In genomic region chr12:78769031-78769713, GRCm38 (mm10) we compare ENCODE assay signal across 15 mouse cellular contexts. TPM values are rescaled to one million over a fixed set of nuclear protein-coding genes. Genes with fewer than 3 reads are reported as not detected.
DNase-seq lines count a peak whose midpoint lies in the region; ATAC-seq and TF ChIP-seq lines count a peak whose summit lies in the region.
"Had no signal": no experiment of that assay in that cellular context is flagged by ENCODE, and none has a peak within 500 bp of the region (broad histone marks: within the 10 kb centered on the region; RNA-seq: fewer than 3 reads in every experiment).

No protein-coding gene starts in this region.

- no peaks in the 10 kb centered on the region for H3K36me3 ChIP-seq in heart, embryonic 15.5 days
- H3K36me3 ChIP-seq in heart, embryonic 12.5 days, result peaks cover 3% of the 10 kb centered on the region; the same call in 1 of the 2 replicates
- no peaks in the 10 kb centered on the region for H3K36me3 ChIP-seq in liver, postnatal 0 days (replicated peaks; ENCODE audit: insufficient read depth, low read length)
- H3K36me3 ChIP-seq in liver, embryonic 12.5 days, result no peaks in the 10 kb centered on the region
- peaks cover 2% of the 10 kb centered on the region; the same call in 1 of the 2 replicates for H3K36me3 ChIP-seq in embryonic facial prominence, embryonic 10.5 days (replicated peaks)
- H3K36me3 ChIP-seq: liver, embryonic 15.5 days had no signal

- 53% methylated on average over 6 of the region's 6 CpGs for WGBS in heart, embryonic 15.5 days
- 52% methylated on average over 6 of the region's 6 CpGs for WGBS in heart, embryonic 12.5 days
- WGBS in liver, postnatal 0 days (ENCODE audit: insufficient replicate concordance), result 63% methylated on average over 6 of the region's 6 CpGs
- 66% methylated on average over 6 of the region's 6 CpGs for WGBS in liver, embryonic 12.5 days (ENCODE audit: insufficient replicate concordance)
- 85% methylated on average over 6 of the region's 6 CpGs for WGBS in embryonic facial prominence, embryonic 10.5 days

- TF ChIP-seq EP300 in liver, postnatal 0 days (IDR thresholded peaks at IDR 0.05; ENCODE audit: low read depth), result no peak

- peak; percentile 22 for DNase-seq in liver, postnatal 0 days
- peak; percentile 10 for DNase-seq in adrenal gland, postnatal 10 days
- peak; percentile 17 for DNase-seq in yolk sac, embryonic 10.5 days (ENCODE audit: low spot score)
- no peak for DNase-seq in cerebellum, postnatal 10 days
- DNase-seq in embryonic facial prominence, embryonic 10.5 days (ENCODE audit: low spot score), result no peak
- DNase-seq: cerebellum, adult 9-11 months; heart, postnatal 36 days; layer of hippocampus, adult 9-11 months; right cerebral cortex, postnatal 25 days had no signal

- H3K9ac ChIP-seq in heart, embryonic 15.5 days, result no peak overlapping the region
- H3K9ac ChIP-seq in heart, embryonic 12.5 days, result no peak overlapping the region
- no peak overlapping the region for H3K9ac ChIP-seq in liver, postnatal 0 days (replicated peaks)
- no peak overlapping the region for H3K9ac ChIP-seq in liver, embryonic 12.5 days
- H3K9ac ChIP-seq: embryonic facial prominence, embryonic 13.5 days; forebrain, embryonic 13.5 days; liver, embryonic 15.5 days had no signal

- H3K4me3 ChIP-seq in heart, embryonic 15.5 days, result no peak overlapping the region
- H3K4me3 ChIP-seq in heart, embryonic 12.5 days, result no peak overlapping the region
- no peak overlapping the region for H3K4me3 ChIP-seq in liver, postnatal 0 days (ENCODE audit: low read depth, low read length)
- H3K4me3 ChIP-seq in liver, embryonic 12.5 days, result no peak overlapping the region
- H3K4me3 ChIP-seq in embryonic facial prominence, embryonic 10.5 days, result no peak overlapping the region
- H3K4me3 ChIP-seq: embryonic facial prominence, embryonic 13.5 days; forebrain, embryonic 13.5 days; liver, embryonic 15.5 days had no signal

- no peaks in the 10 kb centered on the region for H3K9me3 ChIP-seq in heart, embryonic 15.5 days (replicated peaks)
- no peaks in the 10 kb centered on the region for H3K9me3 ChIP-seq in heart, embryonic 12.5 days (replicated peaks)
- H3K9me3 ChIP-seq in liver, postnatal 0 days (ENCODE audit: low read length), result no peaks in the 10 kb centered on the region
- H3K9me3 ChIP-seq in liver, embryonic 12.5 days (replicated peaks), result no peaks in the 10 kb centered on the region
- no peaks in the 10 kb centered on the region for H3K9me3 ChIP-seq in embryonic facial prominence, embryonic 10.5 days
- H3K9me3 ChIP-seq: embryonic facial prominence, embryonic 13.5 days; forebrain, embryonic 13.5 days; liver, embryonic 15.5 days had no signal

- H3K4me1 ChIP-seq in heart, embryonic 15.5 days (replicated peaks), result peaks cover 9% of the 10 kb centered on the region
- peaks cover 10% of the 10 kb centered on the region for H3K4me1 ChIP-seq in heart, embryonic 12.5 days (replicated peaks)
- no peaks in the 10 kb centered on the region for H3K4me1 ChIP-seq in liver, postnatal 0 days (ENCODE audit: insufficient read depth)
- peaks cover 10% of the 10 kb centered on the region for H3K4me1 ChIP-seq in liver, embryonic 12.5 days
- H3K4me1 ChIP-seq in embryonic facial prominence, embryonic 10.5 days, result no peaks in the 10 kb centered on the region
- H3K4me1 ChIP-seq: embryonic facial prominence, embryonic 13.5 days; liver, embryonic 15.5 days had no signal

- no peak for ATAC-seq in heart, embryonic 15.5 days (replicated peaks; ENCODE audit: insufficient number of reproducible peaks, insufficient read depth, low FRiP score, low read depth)
- no peak for ATAC-seq in heart, embryonic 12.5 days (ENCODE audit: insufficient number of reproducible peaks, low FRiP score)
- peak; percentile 96 for ATAC-seq in liver, postnatal 0 days
- no peak for ATAC-seq in liver, embryonic 12.5 days
- ATAC-seq: forebrain, embryonic 13.5 days had no signal

- TF ChIP-seq CTCF in liver, postnatal 0 days (IDR thresholded peaks at IDR 0.05; ENCODE audit: low read depth), result no peak

- H3K27ac ChIP-seq in heart, embryonic 15.5 days, result peak overlapping the region; percentile 7; the same call in 1 of the 2 replicates
- no peak overlapping the region; the same call in 1 of the 2 replicates for H3K27ac ChIP-seq in heart, embryonic 12.5 days (ENCODE audit: poor library complexity, severe bottlenecking)
- peak overlapping the region; percentile 32; the same call in 1 of the 2 replicates for H3K27ac ChIP-seq in liver, postnatal 0 days (ENCODE audit: low read depth)
- H3K27ac ChIP-seq in liver, embryonic 12.5 days, result no peak overlapping the region
- H3K27ac ChIP-seq in embryonic facial prominence, embryonic 10.5 days (replicated peaks), result no peak overlapping the region
- H3K27ac ChIP-seq: embryonic facial prominence, embryonic 13.5 days; forebrain, embryonic 13.5 days; liver, embryonic 15.5 days had no signal

- H3K4me2 ChIP-seq in heart, embryonic 15.5 days, result no peak overlapping the region
- H3K4me2 ChIP-seq in heart, embryonic 12.5 days, result no peak overlapping the region
- no peak overlapping the region for H3K4me2 ChIP-seq in liver, postnatal 0 days (ENCODE audit: low read depth, low read length)
- H3K4me2 ChIP-seq in liver, embryonic 12.5 days, result no peak overlapping the region
- H3K4me2 ChIP-seq: embryonic facial prominence, embryonic 13.5 days; forebrain, embryonic 13.5 days; liver, embryonic 15.5 days had no signal

- H3K27me3 ChIP-seq in heart, embryonic 15.5 days, result no peaks in the 10 kb centered on the region
- no peaks in the 10 kb centered on the region for H3K27me3 ChIP-seq in heart, embryonic 12.5 days (replicated peaks)
- no peaks in the 10 kb centered on the region for H3K27me3 ChIP-seq in liver, postnatal 0 days (ENCODE audit: insufficient read depth, low read length)
- H3K27me3 ChIP-seq in liver, embryonic 12.5 days (replicated peaks), result no peaks in the 10 kb centered on the region
- H3K27me3 ChIP-seq in embryonic facial prominence, embryonic 10.5 days (replicated peaks; ENCODE audit: low read depth, poor library complexity, severe bottlenecking), result no peaks in the 10 kb centered on the region
- H3K27me3 ChIP-seq: embryonic facial prominence, embryonic 13.5 days; forebrain, embryonic 13.5 days; liver, embryonic 15.5 days had no signal

RNA-seq across cellular contexts. Expression of gene Mpp5, which starts 20.5 kb away (rescaled TPM):
- 12.3 and 14.8 TPM in 2 replicates for polyA plus RNA-seq in heart, embryonic 15.5 days (2015; fragmentation: Nextera tagmentation; extraction: Ambion mirVana)
- 21.5 and 22.5 TPM in 2 replicates for polyA plus RNA-seq in heart, embryonic 12.5 days (2016; fragmentation: Nextera tagmentation; extraction: Ambion mirVana)
- polyA plus RNA-seq in liver, postnatal 0 days (2015; fragmentation: Nextera tagmentation; extraction: Ambion mirVana), result 5.2 and 7.0 TPM in 2 replicates
- 13.2 and 13.8 TPM in 2 replicates for polyA plus RNA-seq in liver, embryonic 12.5 days (2016; fragmentation: Nextera tagmentation; extraction: Ambion mirVana)
- 10 to 100 TPM; 16.5 to 22.0 TPM for total RNA-seq in adrenal gland, postnatal 10 days (2021)
- polyA plus RNA-seq in embryonic facial prominence, embryonic 10.5 days (2016; fragmentation: Nextera tagmentation; extraction: Ambion mirVana), result 28.7 and 29.6 TPM in 2 replicates

Comparison
In these comparisons a context has a peak if more than half of its experiments do, and no peak if none do; other contexts are left out.
1. H3K27ac ChIP-seq: peak in heart, embryonic 15.5 days (single experiment) and liver, postnatal 0 days (single experiment); none in heart, embryonic 12.5 days (single experiment), liver, embryonic 12.5 days (single experiment) and embryonic facial prominence, embryonic 10.5 days (single experiment).
2. DNase-seq: peak in liver, postnatal 0 days (single experiment), adrenal gland, postnatal 10 days (single experiment) and yolk sac, embryonic 10.5 days (single experiment); none in cerebellum, postnatal 10 days (0 of 2) and embryonic facial prominence, embryonic 10.5 days (single experiment).